Mouse (Mus musculus): ENCODE data around the gene Spata13. TPM values are rescaled to one million over a fixed set of nuclear protein-coding genes. Genes with fewer than 3 reads are reported as not detected.
A peak's percentile ranks its signal among the peaks of the same experiment; 100 is the strongest.

Gene Spata13
- polyA plus RNA-seq, 1 experiment from 2014 or later = 121 TPM

- Histone ChIP-seq H3K9me3 (no peaks in the 10 kb centered on the region), H3K9ac (no peak overlapping the region)
Measured at GRCm38 (mm10) chr14:60687241-60687640, 53.4 kb downstream of the Spata13 start.

DNA sequence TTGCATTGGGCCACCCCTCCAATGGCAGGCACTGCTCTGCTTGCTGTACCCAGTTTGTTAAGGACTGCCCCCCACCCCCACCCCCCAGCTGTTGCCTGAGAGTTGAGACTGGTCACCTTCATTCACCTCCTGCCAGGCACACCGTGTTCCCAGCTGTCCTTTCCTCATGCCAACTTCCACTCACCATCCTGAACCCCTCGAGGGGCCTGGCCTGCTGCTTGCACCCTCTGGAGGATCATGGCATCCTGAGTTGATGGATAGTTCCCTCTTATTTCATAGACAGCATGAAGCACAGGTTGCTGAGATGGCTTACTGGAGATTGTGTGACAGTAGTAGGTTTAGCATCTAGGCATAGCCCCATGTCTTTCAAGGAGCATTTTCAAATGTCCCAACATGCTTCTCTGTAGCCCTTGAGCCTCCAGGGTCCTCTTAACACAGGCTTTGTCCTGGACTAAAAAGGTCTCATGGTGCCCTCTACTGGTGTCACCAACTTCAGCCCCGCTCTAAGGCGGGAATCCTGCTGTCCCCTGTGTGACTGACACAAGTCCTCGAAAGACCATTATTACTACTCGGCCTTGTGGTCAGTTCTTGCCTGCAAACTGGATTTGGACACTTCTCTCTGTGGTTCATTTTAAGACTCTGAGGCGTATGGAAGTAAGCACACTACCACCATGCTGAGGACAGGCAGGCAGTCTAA is 54.9 kb downstream of the Spata13 start:
- peak; percentile 55 for ATAC-seq (ENCODE audit: low FRiP score)

More at GRCm38 (mm10) chr14:60687241-60687640, 53.4 kb downstream of the Spata13 start:
- no peak for ATAC-seq (ENCODE audit: low FRiP score)
- Histone ChIP-seq H3K4me2 (no peak overlapping the region), H3K4me3 (replicated peaks) (no peak overlapping the region), H3K27me3 (no peaks in the 10 kb centered on the region), H3K36me3 (replicated peaks) (peaks cover 14% of the 10 kb centered on the region), H3K27ac (peak overlapping the region; percentile 57), H3K4me1 (peaks cover 78% of the 10 kb centered on the region)
- 43% methylated on average over 7 of the region's 7 CpGs for WGBS

DNA sequence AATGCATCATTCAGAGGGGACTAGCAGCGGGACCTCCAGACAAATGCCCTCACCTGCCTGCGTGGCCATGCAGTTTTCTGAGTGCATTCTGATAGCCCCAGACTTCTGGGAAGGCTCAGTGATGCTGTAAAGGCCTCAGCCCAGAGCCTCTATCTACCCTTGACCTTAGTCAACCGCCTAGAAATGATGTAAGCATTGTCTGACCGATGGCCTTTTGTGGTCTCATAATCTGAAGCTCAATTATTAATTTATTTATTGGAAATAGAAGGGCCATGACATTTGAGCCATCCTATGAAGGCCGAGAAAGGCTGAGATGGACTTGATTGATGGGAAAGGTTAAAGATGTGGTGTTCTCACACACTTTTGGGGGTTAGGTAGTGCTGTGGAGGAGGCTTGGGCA is 56.0 kb downstream of the Spata13 start:
- ATAC-seq (ENCODE audit: low FRiP score) = no peak
- Histone ChIP-seq H3K27ac (peak overlapping the region; percentile 63; the same call in 1 of the 2 replicates), H3K4me1 (peaks cover 76% of the 10 kb centered on the region), H3K36me3 (replicated peaks) (peaks cover 21% of the 10 kb centered on the region), H3K27me3 (no peaks in the 10 kb centered on the region), H3K4me3 (replicated peaks) (no peak overlapping the region), H3K4me2 (no peak overlapping the region), H3K9me3 (no peaks in the 10 kb centered on the region), H3K9ac (no peak overlapping the region)
- 78% methylated on average over 5 of the region's 5 CpGs for WGBS

More for the DNA sequence above, 54.9 kb downstream of the Spata13 start:
- H3K4me3 ChIP-seq (replicated peaks) = no peak overlapping the region
- H3K27ac ChIP-seq = no peak overlapping the region
- no peaks in the 10 kb centered on the region for H3K9me3 ChIP-seq
- 44% methylated on average over 7 of the region's 7 CpGs for WGBS
- H3K4me2 ChIP-seq = no peak overlapping the region
- peaks cover 21% of the 10 kb centered on the region for H3K36me3 ChIP-seq (replicated peaks)
- peaks cover 79% of the 10 kb centered on the region for H3K4me1 ChIP-seq
- no peaks in the 10 kb centered on the region for H3K27me3 ChIP-seq
- peak overlapping the region; percentile 26; the same call in 1 of the 2 replicates for H3K9ac ChIP-seq

- H3K4me1 ChIP-seq = peaks cover 73% of the 10 kb centered on the region
Measured at GRCm38 (mm10) chr14:60690631-60691030, 56.8 kb downstream of the Spata13 start.

GRCm38 (mm10) chr14:60693122-60693536 is 59.3 kb downstream of the Spata13 start:
- peak overlapping the region; percentile 63 for H3K27ac ChIP-seq
- H3K4me1 ChIP-seq = peaks cover 57% of the 10 kb centered on the region
- peak; percentile 31; the same call in 1 of the 2 replicates for ATAC-seq (ENCODE audit: low FRiP score)
- 44% methylated on average over 11 of the region's 11 CpGs for WGBS
- no peak overlapping the region for H3K9ac ChIP-seq
- no peaks in the 10 kb centered on the region for H3K27me3 ChIP-seq
- no peak overlapping the region for H3K4me3 ChIP-seq (replicated peaks)
- no peaks in the 10 kb centered on the region for H3K9me3 ChIP-seq
- H3K36me3 ChIP-seq (replicated peaks) = peaks cover 34% of the 10 kb centered on the region
- no peak overlapping the region for H3K4me2 ChIP-seq

More at GRCm38 (mm10) chr14:60690631-60691030, 56.8 kb downstream of the Spata13 start:
- peak overlapping the region; percentile 63 for H3K27ac ChIP-seq
- no peak overlapping the region for H3K4me2 ChIP-seq
- no peaks in the 10 kb centered on the region for H3K27me3 ChIP-seq
- peaks cover 21% of the 10 kb centered on the region for H3K36me3 ChIP-seq (replicated peaks)
- whole genome bisulfite sequencing = 23% methylated on average over 7 of the region's 7 CpGs
- no peak for ATAC-seq (ENCODE audit: low FRiP score)
- no peak overlapping the region for H3K4me3 ChIP-seq (replicated peaks)
- H3K9me3 ChIP-seq = no peaks in the 10 kb centered on the region
- H3K9ac ChIP-seq = no peak overlapping the region

GRCm38 (mm10) chr14:60693666-60694065 is 59.9 kb downstream of the Spata13 start:
- no peaks in the 10 kb centered on the region for H3K9me3 ChIP-seq
- 83% methylated on average over 5 of the region's 5 CpGs for WGBS
- peak overlapping the region; percentile 63 for H3K27ac ChIP-seq
- H3K4me1 ChIP-seq = peaks cover 51% of the 10 kb centered on the region
- peaks cover 34% of the 10 kb centered on the region for H3K36me3 ChIP-seq (replicated peaks)
- no peak overlapping the region for H3K4me2 ChIP-seq
- H3K9ac ChIP-seq = no peak overlapping the region
- H3K4me3 ChIP-seq (replicated peaks) = no peak overlapping the region
- H3K27me3 ChIP-seq = no peaks in the 10 kb centered on the region
- ATAC-seq (ENCODE audit: low FRiP score) = no peak

GRCm38 (mm10) chr14:60694215-60694997 is 60.6 kb downstream of the Spata13 start:
- Histone ChIP-seq H3K4me3 (replicated peaks) (no peak overlapping the region), H3K4me1 (peaks cover 49% of the 10 kb centered on the region), H3K9me3 (no peaks in the 10 kb centered on the region), H3K9ac (no peak overlapping the region), H3K27me3 (no peaks in the 10 kb centered on the region), H3K4me2 (no peak overlapping the region), H3K36me3 (replicated peaks) (peaks cover 34% of the 10 kb centered on the region), H3K27ac (peak overlapping the region; percentile 1; the same call in 1 of the 2 replicates)
- no peak for ATAC-seq (ENCODE audit: low FRiP score)
- 73% methylated on average over 14 of the region's 14 CpGs for WGBS

DNA sequence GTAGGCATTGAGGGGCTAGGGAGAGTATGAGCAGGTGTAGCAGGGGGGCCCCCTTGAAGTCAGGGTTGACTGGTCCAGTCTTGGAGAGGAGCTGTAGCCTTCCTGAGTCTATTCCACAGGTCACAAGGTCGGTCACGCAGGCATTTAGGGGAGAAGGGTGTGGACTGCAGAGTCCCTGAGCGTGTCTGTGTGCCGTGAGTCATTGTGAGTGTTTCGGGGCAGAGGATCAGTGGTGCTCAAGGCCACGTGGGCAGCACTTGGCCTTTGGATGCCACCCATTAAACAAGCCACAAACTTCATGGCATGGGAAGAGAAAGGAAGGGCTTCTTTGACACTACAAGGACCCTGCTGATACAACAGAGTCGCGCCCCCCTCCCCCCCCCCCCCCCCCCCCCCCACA is 63.5 kb downstream of the Spata13 start:
- Histone ChIP-seq H3K4me2 (no peak overlapping the region), H3K27me3 (no peaks in the 10 kb centered on the region), H3K9me3 (no peaks in the 10 kb centered on the region), H3K27ac (no peak overlapping the region), H3K9ac (no peak overlapping the region), H3K4me1 (peaks cover 32% of the 10 kb centered on the region), H3K4me3 (replicated peaks) (no peak overlapping the region), H3K36me3 (replicated peaks) (peaks cover 19% of the 10 kb centered on the region)
- ATAC-seq (ENCODE audit: low FRiP score) = no peak
- 87% methylated on average over 6 of the region's 8 CpGs for WGBS

DNA sequence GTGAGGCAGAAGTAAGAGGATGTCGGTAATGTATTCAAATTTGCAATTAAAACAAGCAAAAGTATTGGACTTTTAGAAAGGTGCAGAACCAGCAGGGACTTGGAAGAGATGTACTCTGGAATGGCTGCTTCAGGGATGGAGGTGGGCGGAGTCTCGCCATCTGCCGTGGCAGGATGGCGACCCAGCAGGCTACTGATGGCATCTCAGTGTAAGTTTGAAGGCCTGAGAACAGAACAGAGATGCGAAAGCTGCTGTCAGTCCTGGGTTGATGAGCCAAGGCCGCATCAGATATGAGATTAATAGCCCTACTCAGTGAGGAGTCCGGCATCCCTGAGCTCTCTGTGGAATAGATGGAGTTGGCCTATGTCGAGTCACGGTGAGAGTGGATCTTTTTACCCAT is 65.2 kb downstream of the Spata13 start:
- Histone ChIP-seq H3K4me3 (replicated peaks) (no peak overlapping the region), H3K4me2 (no peak overlapping the region), H3K36me3 (replicated peaks) (peaks cover 15% of the 10 kb centered on the region), H3K4me1 (peaks cover 17% of the 10 kb centered on the region), H3K27ac (no peak overlapping the region), H3K27me3 (no peaks in the 10 kb centered on the region), H3K9me3 (no peaks in the 10 kb centered on the region), H3K9ac (no peak overlapping the region)
- ATAC-seq (ENCODE audit: low FRiP score) = no peak
- WGBS = 80% methylated on average over 10 of the region's 10 CpGs

DNA sequence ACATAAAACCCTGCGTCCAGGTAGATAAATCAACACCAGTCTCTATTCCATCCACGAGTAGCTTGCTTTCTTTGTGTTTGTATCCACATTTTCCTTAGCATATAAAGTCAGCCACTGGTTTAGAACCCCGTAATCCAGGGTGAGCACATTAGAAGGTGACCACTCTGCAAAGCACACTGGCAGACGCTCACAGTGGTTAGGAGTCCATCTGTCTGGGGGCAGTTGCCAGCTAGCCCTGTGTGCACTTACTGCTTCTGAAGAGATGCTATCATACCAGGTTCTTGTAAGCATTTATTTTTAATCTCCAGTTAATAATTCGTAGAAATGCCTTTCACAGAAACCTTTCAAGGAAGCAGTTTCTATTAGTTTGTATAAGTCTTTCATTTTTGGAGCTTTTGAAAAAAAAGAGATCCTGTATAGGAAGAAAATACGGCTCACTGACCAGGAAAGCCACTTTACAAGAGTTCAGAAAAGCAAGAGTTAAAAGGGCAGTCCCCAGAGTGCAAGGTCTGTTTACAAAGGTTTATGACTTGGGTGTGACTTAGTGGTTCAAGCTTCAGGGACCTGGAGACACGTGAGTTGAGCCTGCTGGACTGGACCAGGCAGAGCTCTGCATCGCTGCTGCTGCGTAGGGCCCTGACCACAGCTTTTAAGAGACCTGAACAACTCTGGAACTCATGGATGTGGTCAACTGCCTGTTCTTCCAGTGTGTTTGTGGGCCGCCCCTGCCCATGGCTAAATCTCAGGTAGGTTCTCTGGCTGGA is 68.8 kb downstream of the Spata13 start:
- ATAC-seq (ENCODE audit: low FRiP score) = no peak

DNA sequence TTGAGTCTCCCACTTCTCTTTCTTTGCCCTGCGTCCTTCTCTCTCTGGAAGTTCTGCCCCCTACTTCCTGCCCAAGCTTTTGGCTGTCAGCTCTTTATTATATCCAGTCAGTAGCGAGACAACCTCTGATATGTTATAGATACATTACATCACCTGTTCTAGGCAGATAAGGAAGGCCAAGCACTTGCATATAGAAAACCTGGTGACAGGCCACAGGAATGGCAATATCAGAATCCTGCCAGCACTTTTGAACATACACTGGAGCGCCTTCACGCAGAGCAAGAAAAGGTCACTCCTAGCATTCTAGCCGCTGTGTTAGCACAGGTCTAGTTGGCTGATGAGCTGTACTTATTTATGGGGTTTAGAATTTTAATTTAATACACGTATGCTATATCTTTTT is 70.7 kb downstream of the Spata13 start:
- H3K27me3 ChIP-seq = no peaks in the 10 kb centered on the region
- no peak overlapping the region for H3K4me3 ChIP-seq (replicated peaks)
- no peak overlapping the region for H3K27ac ChIP-seq
- no peak overlapping the region for H3K4me2 ChIP-seq
- ATAC-seq (ENCODE audit: low FRiP score) = no peak
- peaks cover 24% of the 10 kb centered on the region for H3K36me3 ChIP-seq (replicated peaks)
- 91% methylated on average over 6 of the region's 6 CpGs for WGBS
- peaks cover 6% of the 10 kb centered on the region for H3K4me1 ChIP-seq
- no peaks in the 10 kb centered on the region for H3K9me3 ChIP-seq
- H3K9ac ChIP-seq = no peak overlapping the region

More for the DNA sequence above, 68.8 kb downstream of the Spata13 start:
- H3K27me3 ChIP-seq = no peaks in the 10 kb centered on the region
- H3K27ac ChIP-seq = no peak overlapping the region
- WGBS = 82% methylated on average over 10 of the region's 10 CpGs
- H3K9ac ChIP-seq = no peak overlapping the region
- no peak overlapping the region for H3K4me2 ChIP-seq
- H3K9me3 ChIP-seq = no peaks in the 10 kb centered on the region
- no peak overlapping the region for H3K4me3 ChIP-seq (replicated peaks)
- H3K4me1 ChIP-seq = peaks cover 12% of the 10 kb centered on the region
- H3K36me3 ChIP-seq (replicated peaks) = peaks cover 12% of the 10 kb centered on the region

GRCm38 (mm10) chr14:60704961-60705360 is 71.2 kb downstream of the Spata13 start:
- peaks cover 3% of the 10 kb centered on the region; the same call in 1 of the 2 replicates for H3K4me1 ChIP-seq
- no peak overlapping the region for H3K4me3 ChIP-seq (replicated peaks)
- 79% methylated on average over 3 of the region's 3 CpGs for WGBS
- H3K9ac ChIP-seq = no peak overlapping the region
- peaks cover 28% of the 10 kb centered on the region for H3K36me3 ChIP-seq (replicated peaks)
- no peak overlapping the region for H3K4me2 ChIP-seq
- no peak for ATAC-seq (ENCODE audit: low FRiP score)
- H3K27ac ChIP-seq = no peak overlapping the region
- no peaks in the 10 kb centered on the region for H3K27me3 ChIP-seq
- H3K9me3 ChIP-seq = no peaks in the 10 kb centered on the region
